Mouse (Mus musculus) megakaryocyte, embryonic 14.5 days (primary cell): ENCODE results near the gene Spint1.

Experiments used
- FLI1 ChIP-seq: IDR thresholded peaks from 2 replicates; pipeline ENCODE4 v1.6.1; 2012; ENCODE audit warnings: low read length, inconsistent platforms, mixed read lengths
- GATA1 ChIP-seq: IDR thresholded peaks from 3 replicates; pipeline ENCODE4 v1.6.1; 2012; ENCODE audit warnings: mixed read lengths, low read length, inconsistent platforms, borderline replicate concordance

DNA sequence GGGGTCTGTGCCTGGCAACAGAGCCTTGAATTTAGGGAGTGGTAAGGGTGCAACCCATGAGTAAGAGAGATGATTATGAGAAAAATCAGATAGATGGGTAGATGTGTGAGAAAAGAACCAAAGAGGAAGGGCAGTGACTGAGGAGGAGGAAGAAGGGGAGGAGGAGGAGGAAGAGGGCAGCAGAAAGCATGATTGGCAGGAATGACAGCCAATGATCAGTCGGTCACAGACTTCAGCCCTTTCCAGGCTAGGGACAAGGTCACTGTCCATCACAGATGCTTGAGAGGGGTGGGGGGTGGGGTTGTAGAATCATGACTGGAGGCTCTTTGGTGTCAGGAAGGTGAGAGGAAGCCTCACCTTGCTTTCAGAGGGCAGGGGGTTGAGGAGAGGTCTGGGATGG, 23.4 kb downstream of the Spint1 start:
- TF ChIP-seq GATA1 (no peak), FLI1 (no peak)
